Mouse (Mus musculus) liver, adult 2 months (tissue): Measurements from ENCODE around the gene Fuom. TPM values are rescaled to one million over a fixed set of nuclear protein-coding genes. Genes with fewer than 3 reads are reported as not detected.

Experiments used
- DNase-seq: peaks from one replicate; pipeline ENCODE4 v3.0.0-alpha.2; 2011; ENCODE audit warnings: low read depth, low spot score; ENCODE audit errors: extremely low read depth
- H3K27ac ChIP-seq: fragments of 200-500 bp; replicated peaks from 2 replicates; pipeline ENCODE4 v1.5.1; 2012; ENCODE audit warnings: low read depth, mild to moderate bottlenecking, control low read depth, inconsistent platforms, low read length; ENCODE audit not compliant: insufficient read depth
- H3K27me3 ChIP-seq: fragments of 200-500 bp; 2 replicates; pipeline ENCODE4 v1.6.1; 2012; ENCODE audit warnings: mild to moderate bottlenecking, moderate library complexity, low read length, inconsistent platforms; ENCODE audit not compliant: control insufficient read depth, insufficient read depth
- H3K36me3 ChIP-seq: fragments of 200-500 bp; 2 replicates; pipeline ENCODE4 v1.6.1; 2012; ENCODE audit warnings: low read length, inconsistent platforms; ENCODE audit not compliant: control insufficient read depth, insufficient read depth
- H3K4me1 ChIP-seq: fragments of 200-500 bp; 2 replicates; pipeline ENCODE4 v1.6.1; 2011; ENCODE audit warnings: low read length; ENCODE audit not compliant: control insufficient read depth, insufficient read depth
- H3K4me3 ChIP-seq: fragments of 200-500 bp; 2 replicates; pipeline ENCODE4 v1.5.1; 2011; ENCODE audit warnings: low read depth, mild to moderate bottlenecking, control low read depth, low read length, moderate library complexity; ENCODE audit not compliant: insufficient read depth
- H3K79me2 ChIP-seq: fragments of 200-500 bp; 2 replicates; pipeline ENCODE4 v1.6.1; 2012; ENCODE audit warnings: inconsistent platforms, mild to moderate bottlenecking, low read length, moderate library complexity; ENCODE audit not compliant: control insufficient read depth, insufficient read depth
- H3K9ac ChIP-seq: fragments of 200-500 bp; 2 replicates; pipeline ENCODE4 v1.6.1; 2012; ENCODE audit warnings: low read depth, mild to moderate bottlenecking, control low read depth, inconsistent platforms, low read length
- CTCF ChIP-seq: fragments of 200-500 bp; IDR thresholded peaks from 2 replicates; pipeline ENCODE4 v1.5.1; 2011; ENCODE audit warnings: low read depth, low read length, control low read depth
- POLR2A ChIP-seq: fragments of 200-500 bp; IDR thresholded peaks from 2 replicates; pipeline ENCODE4 v1.6.1; 2011; ENCODE audit warnings: low read length, control low read depth; ENCODE audit not compliant: insufficient read depth; ENCODE audit errors: extremely low read depth
- WGBS: fragments of 180-500 bp; shearing (Covaris S2); methylation state at CpG from one replicate; pipeline ENCODE4 v1.1.7; 2018; 5-methylcytosine and 5-hydroxymethylcytosine counted together
- polyA plus RNA-seq: library from polyadenylated mRNA; depleted of rRNA; stranded (reverse); fragments of >200 nt; gene quantifications from 2 replicates; pipeline ENCODE4 v1.2.3, GENCODE M21; 2012
- total RNA-seq: library from RNA; depleted of rRNA; stranded (reverse); fragments of >200 nt; gene quantifications from 2 replicates; pipeline ENCODE4 v1.2.3, GENCODE M21; 2014

The Fuom gene
- total and polyA plus RNA-seq, 2 experiments: 68.6 to 77.5 TPM

GRCm38 (mm10) chr7:140098466-140098865, 3.8 kb downstream of the Fuom start:
- Histone ChIP-seq H3K79me2 (no peaks in the 10 kb centered on the region), H3K9ac (no peak overlapping the region), H3K4me1 (peaks cover 10% of the 10 kb centered on the region), H3K4me3 (no peak overlapping the region), H3K27me3 (no peaks in the 10 kb centered on the region), H3K27ac (no peak overlapping the region), H3K36me3 (0 out of 2 replicates have a peak, but pooled peaks cover 3% of the 10 kb centered on the region)
- TF ChIP-seq CTCF (no peak), POLR2A (no peak)
- DNase-seq: no peak
- WGBS: 80% methylated on average over 1 of the region's 1 CpGs

- Histone ChIP-seq H3K27me3 (no peaks in the 10 kb centered on the region), H3K4me1 (0 out of 2 replicates have a peak, but pooled peaks cover 3% of the 10 kb centered on the region), H3K4me3 (no peak overlapping the region), H3K36me3 (0 out of 2 replicates have a peak, but pooled peaks cover 3% of the 10 kb centered on the region), H3K79me2 (no peaks in the 10 kb centered on the region), H3K9ac (no peak overlapping the region), H3K27ac (no peak overlapping the region)
- DNase-seq: no peak
- TF ChIP-seq POLR2A (no peak), CTCF (no peak)
Observed at GRCm38 (mm10) chr7:140096055-140096454, 6.2 kb downstream of the Fuom start.

- H3K27me3 ChIP-seq: no peaks in the 10 kb centered on the region
- H3K4me3 ChIP-seq: no peak overlapping the region
- 22% methylated on average over 1 of the region's 1 CpGs for WGBS
- TF ChIP-seq POLR2A (no peak), CTCF (no peak)
- H3K27ac ChIP-seq: no peak overlapping the region
- H3K9ac ChIP-seq: no peak overlapping the region
- DNase-seq: no peak
- H3K79me2 ChIP-seq: no peaks in the 10 kb centered on the region
- 0 out of 2 replicates have a peak, but pooled peaks cover 3% of the 10 kb centered on the region for H3K36me3 ChIP-seq
- H3K4me1 ChIP-seq: 0 out of 2 replicates have a peak, but pooled peaks cover 2% of the 10 kb centered on the region
Observed at GRCm38 (mm10) chr7:140095556-140095955, 6.7 kb downstream of the Fuom start.

GRCm38 (mm10) chr7:140094954-140095353, 7.3 kb downstream of the Fuom start:
- Histone ChIP-seq H3K4me1 (0 out of 2 replicates have a peak, but pooled peaks cover 2% of the 10 kb centered on the region), H3K36me3 (0 out of 2 replicates have a peak, but pooled peaks cover 3% of the 10 kb centered on the region), H3K27ac (no peak overlapping the region), H3K27me3 (no peaks in the 10 kb centered on the region), H3K79me2 (no peaks in the 10 kb centered on the region), H3K4me3 (no peak overlapping the region), H3K9ac (no peak overlapping the region)
- no peak for DNase-seq
- WGBS: 56% methylated on average over 5 of the region's 5 CpGs
- TF ChIP-seq CTCF: no peak
- TF ChIP-seq POLR2A: no peak

- no peaks in the 10 kb centered on the region for H3K79me2 ChIP-seq
- H3K36me3 ChIP-seq: no peaks in the 10 kb centered on the region
- no peak within 1 kb of the TSS for H3K27ac ChIP-seq
- 0 out of 2 replicates have a peak, but pooled peaks cover 2% of the 10 kb centered on the region for H3K4me1 ChIP-seq
- H3K27me3 ChIP-seq: no peaks in the 10 kb centered on the region
- TF ChIP-seq CTCF (no peak), POLR2A (no peak)
- H3K4me3 ChIP-seq: no peak within 1 kb of the TSS
- no peak for DNase-seq
- no peak within 1 kb of the TSS for H3K9ac ChIP-seq
- 88% methylated on average over 5 of the region's 5 CpGs for WGBS
Observed at GRCm38 (mm10) chr7:140092924-140093528, 9.2 kb downstream of the Fuom start, which contains the start of gene Prap1. Prap1 (plus strand) TSS chr7:140093395.

- TF ChIP-seq POLR2A: no peak
- TF ChIP-seq CTCF: no peak
- DNase-seq: no peak
Observed at GRCm38 (mm10) chr7:140090601-140091000, 11.6 kb downstream of the Fuom start.

More at GRCm38 (mm10) chr7:140090601-140091000, 11.6 kb downstream of the Fuom start:
- no peak overlapping the region for H3K27ac ChIP-seq
- H3K4me1 ChIP-seq: no peaks in the 10 kb centered on the region
- H3K79me2 ChIP-seq: no peaks in the 10 kb centered on the region
- H3K36me3 ChIP-seq: no peaks in the 10 kb centered on the region
- WGBS: 85% methylated on average over 10 of the region's 10 CpGs
- no peak overlapping the region for H3K9ac ChIP-seq
- H3K4me3 ChIP-seq: no peak overlapping the region
- H3K27me3 ChIP-seq: no peaks in the 10 kb centered on the region
